Mouse (Mus musculus) hematopoietic stem cell, adult 5-6 weeks (primary cell): ENCODE results near the gene Sap30. TPM values are rescaled to one million over a fixed set of nuclear protein-coding genes. Genes with fewer than 3 reads are reported as not detected.
"Not testable (repeated sequence)": the region's sequence is repeated elsewhere in the genome, so short reads cannot be mapped to it uniquely, and the experiment has no call there.

ENCODE experiments used
- ATAC-seq, 2 experiments: fragments of 125-278 bp in 1 of 2; replicated peaks in 1 of 2; 2 replicates each; pipeline ENCODE4 v1.8.0; 2016 to 2017; ENCODE audit warnings: inconsistent platforms in 2 of 2, mild to moderate bottlenecking in 2 of 2, moderate number of reproducible peaks in 2 of 2, low read depth in 1 of 2, moderate TSS enrichment in 1 of 2; ENCODE audit not compliant: low FRiP score in 2 of 2, poor library complexity in 2 of 2, severe bottlenecking in 2 of 2, insufficient read depth in 1 of 2, low TSS enrichment in 1 of 2
- total RNA-seq: library from RNA; stranded (forward); fragments of 172-1452, 232-1000 nt; gene quantifications from 2 replicates; pipeline ENCODE4 v1.2.3, GENCODE M21; 2017

Gene Sap30
- total RNA-seq: 40.9 and 55.7 TPM in 2 replicates

DNA sequence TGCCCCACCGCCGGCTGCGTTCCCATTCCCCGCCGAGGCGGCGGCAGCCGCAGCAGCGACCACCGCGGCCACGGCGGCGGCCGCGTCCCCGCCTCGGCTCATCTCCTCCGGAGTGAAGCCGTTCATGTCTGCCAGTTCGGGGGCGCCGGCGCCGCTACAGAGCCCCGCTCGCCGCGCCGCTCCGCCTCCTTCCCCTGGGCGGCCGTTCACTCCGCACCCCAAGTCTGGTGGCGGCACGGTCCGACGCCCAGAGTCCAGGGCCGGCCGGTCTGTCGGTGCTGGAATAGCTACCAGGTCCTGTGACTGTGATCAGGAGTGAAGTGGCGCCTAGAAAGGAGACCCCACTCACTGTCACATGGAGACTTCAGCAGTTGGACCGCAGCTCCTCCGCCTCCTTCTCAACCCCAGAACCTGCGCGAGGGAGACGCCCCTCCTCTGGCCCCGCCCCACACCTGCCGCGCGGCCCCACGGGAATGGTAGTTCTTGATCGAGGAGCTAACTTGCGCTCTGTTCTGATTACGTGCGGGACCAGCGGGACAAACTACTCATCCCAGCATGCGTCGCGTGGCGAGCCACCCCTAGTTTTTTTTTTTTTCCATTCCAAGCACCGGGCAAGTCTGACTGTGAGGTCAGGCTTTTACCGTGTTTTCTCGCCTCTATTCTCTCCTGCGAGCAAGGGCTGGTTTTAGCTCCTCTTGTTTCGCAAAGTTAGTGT, at the start of gene Sap30:
TSS of gene Sap30 (minus strand) at position 420 of the 715 bp plus-strand sequence.
- peak; percentile 95 to 96 for ATAC-seq

DNA sequence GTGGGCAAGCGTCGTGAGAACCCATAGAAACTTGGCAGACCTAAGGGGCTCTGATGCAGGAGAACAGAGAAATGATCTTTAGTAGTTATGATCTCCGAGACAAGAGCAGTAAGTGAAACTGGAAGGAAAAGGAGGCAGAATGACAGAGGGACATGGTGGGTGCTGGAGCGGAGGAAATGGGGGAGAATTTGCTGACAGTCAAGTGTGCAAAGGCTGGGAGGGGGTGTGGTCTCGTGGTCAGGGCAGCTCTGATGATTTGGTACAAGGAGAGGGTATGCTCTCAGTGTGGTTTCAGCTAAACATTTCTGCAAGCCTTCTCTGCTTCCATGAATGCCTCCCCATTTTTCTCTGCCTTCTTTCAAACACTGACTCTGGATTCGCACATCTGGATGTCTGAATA, 48.5 kb upstream of the Sap30 start:
- ATAC-seq: peak; percentile 30 to 32; a peak in 2 of 4 replicates

DNA sequence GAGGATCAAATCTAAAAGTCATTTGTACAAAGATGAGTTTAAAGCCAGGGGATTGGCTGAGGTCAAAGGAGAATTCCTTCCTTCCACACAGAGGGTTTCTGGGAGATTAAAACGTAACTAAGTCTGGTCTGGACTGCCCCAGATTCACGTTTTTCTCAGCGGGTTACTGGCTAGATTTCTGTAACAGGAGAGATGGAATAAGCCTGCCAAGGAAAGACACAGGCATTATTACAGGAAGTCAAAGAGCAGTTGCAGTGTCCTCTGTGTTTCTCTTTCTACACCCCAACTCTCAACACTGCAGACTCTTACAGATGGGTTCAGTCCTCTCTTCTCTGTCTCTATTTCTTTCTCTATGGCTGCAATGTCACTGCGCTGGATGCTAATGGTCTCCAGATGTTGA, 46.8 kb upstream of the Sap30 start:
- ATAC-seq: no peak

DNA sequence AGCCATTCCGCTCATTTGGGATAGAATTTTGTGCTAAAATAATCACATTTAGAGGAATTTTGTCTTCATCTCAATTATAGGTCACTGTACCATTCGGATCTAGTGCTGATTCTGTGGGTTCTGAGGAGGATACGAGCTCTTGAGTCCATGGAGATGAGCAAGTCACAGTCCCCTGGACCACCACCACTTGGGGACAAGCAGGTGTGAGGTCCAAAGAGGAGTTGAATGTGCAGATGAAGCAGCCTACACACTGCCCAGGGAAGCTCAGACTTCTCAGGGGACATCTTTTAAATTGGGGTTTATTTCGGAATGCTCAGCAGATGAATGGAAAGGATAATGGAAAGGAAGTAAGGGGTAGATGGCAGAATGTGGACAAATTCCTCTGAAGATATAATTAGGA, 45.4 kb upstream of the Sap30 start:
- ATAC-seq: no peak

DNA sequence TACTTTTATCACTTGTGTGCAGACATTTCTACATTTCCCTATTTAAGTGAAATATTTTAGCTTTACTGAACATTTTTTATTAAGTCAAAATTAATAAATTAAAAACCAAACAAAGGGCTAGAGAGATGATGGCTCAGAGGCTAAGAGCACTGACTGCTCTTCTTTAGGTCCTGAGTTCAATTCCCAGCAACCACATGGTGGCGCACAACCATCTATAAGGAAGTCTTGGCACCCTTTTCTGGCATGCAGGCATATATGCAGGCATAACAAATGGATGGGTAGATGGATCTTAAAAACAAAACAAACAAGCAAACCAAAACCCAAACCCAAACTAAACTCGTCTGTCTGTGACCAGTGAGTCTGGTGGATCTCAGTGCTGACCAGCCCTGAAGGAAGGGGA, 44.6 kb upstream of the Sap30 start:
- no peak for ATAC-seq

DNA sequence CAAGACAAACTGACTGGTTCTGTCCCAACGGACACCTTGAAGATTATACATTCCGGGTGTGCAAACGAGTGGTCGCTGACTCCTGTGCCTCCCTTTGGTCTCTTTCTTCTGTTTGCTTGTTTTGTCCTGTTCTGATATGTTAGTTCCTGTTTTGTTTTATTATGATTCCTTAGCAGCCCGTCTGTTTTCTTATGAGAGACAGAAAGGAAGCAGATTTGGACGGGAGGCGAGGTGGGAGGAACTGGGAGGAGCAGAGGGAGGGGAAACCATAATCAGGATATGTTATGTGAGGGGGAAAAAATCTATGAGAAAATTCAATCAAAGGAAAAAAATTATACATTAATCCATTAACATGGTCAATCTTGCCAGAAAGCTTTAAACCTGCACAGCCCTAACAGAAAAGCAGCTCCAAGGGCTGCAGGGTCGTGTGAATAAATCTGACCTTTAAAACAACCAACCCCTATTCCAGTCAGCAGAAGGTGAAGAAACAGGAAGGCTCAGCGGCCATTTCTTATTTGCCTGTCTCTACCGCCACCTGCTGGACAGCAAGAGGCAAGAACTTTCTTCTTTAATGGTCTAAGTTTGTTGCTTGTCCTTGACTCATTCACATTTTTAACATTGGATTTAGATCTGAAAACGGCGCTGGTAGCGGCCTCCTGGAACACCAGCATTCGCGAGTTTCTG, 43.1 kb upstream of the Sap30 start:
- peak; percentile 88 for ATAC-seq

DNA sequence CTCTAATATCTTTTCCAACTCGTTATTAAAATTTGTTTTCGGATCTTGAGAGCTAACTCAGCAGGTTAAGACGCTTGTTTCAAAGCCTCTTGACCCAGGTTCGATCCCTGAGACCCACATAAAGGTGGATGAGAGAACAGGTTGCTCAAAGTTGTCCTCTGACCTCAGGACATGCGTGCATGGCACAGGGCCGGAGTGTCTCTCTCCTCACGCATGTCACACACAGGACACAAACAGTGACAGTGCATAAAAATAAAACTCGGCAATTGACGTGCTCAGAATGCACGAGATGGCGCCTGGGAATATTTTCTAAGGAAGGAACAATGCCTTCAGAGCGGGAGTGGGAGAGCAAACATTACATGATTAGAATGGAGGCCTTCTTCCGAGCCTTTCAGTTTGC, 42.6 kb upstream of the Sap30 start:
- no peak for ATAC-seq

DNA sequence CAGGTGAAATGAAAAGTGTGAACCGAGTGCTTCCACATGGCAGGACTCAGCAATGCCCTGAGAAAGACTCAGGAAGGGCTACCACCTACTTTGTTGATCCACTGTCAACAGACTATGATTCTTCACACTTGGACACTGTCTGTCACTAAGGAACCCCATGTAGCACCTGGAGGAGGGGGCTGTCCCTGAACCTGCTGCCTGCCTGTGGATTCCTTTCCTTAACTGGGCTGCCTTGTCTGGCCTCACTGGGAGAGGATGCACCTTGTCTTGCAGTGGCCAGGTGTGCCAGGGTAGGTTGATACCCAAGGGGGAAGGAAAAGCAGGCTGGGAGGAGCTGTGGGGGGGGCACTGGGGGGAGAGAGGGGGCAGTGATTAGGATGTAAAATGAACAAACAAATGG, 40.4 kb upstream of the Sap30 start:
- no peak for ATAC-seq

DNA sequence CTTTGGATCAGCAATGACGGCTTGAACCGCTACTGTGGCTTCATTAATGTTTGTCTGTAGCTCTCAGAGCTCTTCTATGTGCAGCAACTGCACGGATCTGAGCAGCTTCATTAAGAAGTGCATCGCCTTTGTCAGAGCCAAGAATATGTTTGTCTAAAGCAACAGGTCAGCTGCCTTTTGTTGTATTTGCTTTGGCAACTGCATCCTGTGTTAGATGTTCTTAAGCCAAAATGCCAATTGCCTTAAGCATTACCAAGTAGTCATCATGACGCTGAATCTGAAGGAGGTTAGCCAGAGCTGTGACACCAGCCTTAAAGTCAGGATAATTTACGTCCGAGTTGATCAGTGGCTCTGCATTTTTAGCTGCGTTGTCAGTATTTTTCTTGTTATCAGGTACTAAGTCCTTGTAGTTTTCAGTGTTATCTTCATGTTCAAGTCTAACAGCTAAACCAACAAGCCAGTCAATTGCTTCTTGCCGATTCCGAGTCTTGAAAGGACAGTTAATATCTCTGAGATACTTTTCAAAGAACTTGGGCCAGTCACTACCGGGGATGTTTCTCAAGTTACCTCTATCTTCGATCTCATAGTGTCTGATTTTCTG, 32.6 kb upstream of the Sap30 start:
- ATAC-seq: peak; percentile 16 to 18; a peak in 1 of 4 replicates

DNA sequence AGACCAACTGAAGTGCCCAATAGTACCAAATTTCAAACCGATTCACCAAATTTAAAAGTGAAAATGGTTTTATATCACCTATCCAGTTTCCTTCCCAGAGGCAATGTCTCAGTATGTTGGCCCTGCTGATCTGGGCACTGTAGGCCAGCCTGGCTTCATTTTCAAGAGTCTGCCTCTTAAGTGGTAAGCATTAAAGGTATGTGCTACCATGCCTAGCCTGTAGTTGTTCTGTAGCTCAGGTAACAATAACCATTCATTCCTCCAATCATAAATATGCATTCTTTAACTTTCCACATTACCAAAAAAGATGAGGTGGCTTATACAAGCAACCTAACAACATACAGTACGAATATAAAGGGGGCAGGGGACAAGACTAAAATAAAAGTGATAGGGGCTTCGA, 30.1 kb upstream of the Sap30 start:
- no peak for ATAC-seq

DNA sequence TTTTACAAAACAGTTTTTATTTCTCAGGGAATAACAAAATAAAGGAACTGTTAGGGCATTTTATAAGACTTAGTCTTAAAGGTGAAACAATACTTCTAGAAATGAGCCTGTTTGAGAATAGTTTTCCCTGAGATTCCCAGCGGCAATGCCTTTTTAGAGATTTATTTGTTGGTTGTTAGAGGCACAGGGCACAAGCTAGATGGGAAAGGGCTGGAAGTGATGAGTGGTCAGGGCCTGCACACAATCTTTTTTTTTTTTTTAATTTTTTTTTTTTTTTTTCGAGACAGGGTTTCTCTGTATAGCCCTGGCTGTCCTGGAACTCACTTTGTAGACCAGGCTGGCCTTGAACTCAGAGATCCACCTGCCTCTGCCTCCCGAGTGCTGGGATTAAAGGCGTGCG, 29.0 kb upstream of the Sap30 start:
- not testable (repeated sequence) for ATAC-seq

DNA sequence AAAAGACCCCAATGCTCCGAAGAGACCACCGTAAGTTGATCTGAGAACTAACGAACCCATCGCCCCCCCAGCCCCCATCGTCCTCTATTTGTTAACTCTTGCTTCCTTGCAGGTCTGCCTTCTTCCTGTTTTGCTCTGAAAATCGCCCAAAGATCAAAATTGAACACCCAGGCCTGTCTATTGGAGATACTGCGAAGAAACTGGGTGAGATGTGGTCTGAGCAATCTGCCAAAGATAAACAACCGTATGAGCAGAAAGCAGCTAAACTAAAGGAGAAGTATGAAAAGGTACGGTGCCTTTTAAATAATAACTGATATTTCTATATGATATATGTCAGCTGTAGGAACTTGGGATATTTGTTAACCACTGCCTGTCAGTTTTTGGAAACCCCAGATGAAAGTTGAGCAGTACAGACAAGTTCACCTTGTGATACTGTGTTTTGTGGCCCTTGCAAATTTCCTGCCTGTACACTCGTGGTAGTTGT, 25.6 kb upstream of the Sap30 start:
- ATAC-seq: not testable (repeated sequence)

DNA sequence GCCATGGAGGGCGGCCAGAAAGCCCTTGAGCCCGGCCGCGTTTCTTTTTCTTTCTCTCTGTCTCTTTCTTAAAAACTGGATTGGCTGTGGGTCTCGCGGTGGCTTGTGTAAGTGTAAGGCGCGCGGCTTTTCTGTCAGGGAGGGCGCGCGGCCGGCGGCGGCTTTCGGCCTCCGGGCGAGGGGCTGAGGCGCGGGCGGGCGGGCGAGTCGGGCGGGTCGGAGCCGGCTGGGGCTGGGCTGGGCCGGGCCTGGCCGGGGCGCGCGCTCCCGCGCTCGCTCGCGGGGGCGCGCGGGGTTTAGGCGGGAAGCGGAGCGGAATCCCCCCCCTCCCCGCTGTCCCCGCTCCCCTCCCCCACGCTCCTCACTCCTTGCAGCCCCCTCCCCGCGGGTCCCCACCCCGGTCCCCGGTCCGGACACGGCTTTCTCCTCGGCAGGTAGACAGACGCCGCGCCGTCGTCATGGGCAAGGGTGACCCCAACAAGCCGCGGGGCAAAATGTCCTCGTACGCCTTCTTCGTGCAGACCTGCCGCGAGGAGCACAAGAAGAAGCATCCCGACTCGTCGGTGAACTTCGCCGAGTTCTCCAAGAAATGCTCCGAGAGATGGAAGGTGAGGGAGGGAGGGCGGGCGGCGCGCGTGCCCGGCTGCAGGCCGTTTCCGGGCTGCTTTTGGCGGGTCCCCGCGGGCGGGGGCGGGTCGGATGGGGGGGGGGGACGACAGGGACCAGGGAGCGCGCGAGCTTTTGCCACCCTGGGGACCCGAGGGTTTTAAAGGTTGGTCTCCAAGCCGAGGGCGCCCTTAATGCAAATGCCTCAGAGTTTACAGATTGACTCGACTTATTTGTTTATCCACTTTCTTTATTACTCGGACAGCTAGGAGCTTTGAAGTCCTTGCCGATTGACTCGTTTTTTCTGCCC, 24.7 kb upstream of the Sap30 start:
- no peak; a peak in 1 of 4 replicates for ATAC-seq

DNA sequence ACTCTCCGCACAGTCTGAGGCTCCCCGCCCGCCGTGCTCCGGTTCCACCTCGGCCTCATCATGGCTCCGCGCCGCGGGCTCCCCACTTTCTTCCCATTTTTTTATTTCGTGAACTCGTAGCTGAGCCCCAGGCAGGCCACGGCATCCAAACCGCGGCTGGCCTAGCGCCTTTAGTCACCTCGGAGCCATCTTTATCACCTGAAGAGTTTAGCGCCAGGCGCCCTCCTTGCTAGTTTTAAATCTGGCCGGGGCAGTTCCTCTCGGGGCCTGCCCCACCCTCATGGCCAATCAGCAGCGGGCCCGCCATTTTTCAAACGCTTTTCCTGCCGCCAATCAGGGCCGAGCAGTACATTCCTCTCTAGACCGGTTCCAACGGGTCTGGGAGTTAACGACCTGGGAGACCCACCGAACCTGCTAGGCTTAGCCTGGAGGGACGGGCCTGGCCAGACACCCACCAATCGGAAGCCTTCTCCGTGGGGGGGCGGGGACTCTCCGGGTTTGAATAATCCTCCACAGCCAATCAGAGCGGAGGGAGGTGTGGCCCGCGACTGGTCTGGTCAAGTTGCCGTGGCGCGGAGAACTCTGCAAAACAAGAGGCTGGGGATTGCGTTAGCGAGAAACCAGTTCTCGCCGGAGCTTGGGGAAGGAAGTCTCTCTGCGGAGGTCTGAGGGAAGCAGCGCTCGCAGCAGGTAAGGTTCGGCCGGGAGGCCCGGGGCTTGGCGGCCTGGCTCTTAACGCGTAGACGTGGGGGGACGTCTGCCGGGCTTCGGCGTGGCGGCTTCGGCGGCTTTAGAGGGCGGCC, 23.9 kb upstream of the Sap30 start, which contains the start of gene Hmgb2:
TSS of gene Hmgb2 (plus strand) at position 592 of the 803 bp plus-strand sequence.
- peak; percentile 97 to 99 for ATAC-seq

DNA sequence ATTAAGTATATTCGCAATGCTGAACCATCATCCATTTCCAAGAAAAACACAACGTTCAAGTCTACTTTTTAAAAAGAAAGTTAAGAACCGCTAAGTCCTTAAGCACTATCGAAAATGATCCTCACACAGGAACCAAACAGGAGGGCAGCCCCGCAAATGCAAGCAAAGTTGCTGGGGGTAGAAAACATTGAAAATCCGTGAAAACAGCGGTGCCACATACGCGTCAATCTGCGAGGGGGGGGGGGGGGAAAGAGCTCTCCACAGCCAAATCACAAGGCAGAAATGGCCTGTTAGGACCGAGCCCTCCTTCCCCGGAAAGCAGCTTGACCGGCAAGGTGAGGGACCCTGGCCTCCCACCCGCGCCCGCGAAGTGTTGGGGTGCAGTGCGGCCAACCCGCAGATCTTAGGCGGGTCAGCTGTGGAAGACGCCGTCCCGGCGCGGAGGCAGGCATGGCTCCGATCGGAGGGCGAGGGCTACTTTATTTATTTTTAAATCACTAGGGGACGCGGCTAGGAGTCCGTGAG, 23.2 kb upstream of the Sap30 start:
- ATAC-seq: no peak; a peak in 2 of 4 replicates

DNA sequence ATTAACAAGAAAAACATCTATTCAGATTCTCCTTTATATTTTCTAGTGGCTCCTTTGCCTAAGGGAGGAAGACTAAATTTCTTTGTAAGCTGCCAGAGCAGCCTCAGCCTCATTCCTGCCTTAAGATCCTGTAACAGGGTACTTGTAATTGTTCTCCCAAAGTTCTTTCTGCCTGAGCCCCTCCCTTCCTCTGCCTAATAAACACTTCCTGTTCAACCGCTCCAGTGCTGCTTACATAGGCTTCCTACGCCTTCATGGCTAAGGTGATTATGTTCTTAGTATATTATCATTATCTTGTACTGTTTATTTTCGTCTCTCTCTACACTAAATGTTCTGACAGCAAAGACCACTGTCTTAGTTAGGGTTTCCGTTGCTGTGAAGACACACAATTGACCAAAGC, 21.0 kb upstream of the Sap30 start:
- no peak for ATAC-seq
